Mouse (Mus musculus) CH12.LX (cell line): Measurements from ENCODE around the gene Sf1. TPM values are rescaled to one million over a fixed set of nuclear protein-coding genes. Genes with fewer than 3 reads are reported as not detected.

Experiments
- DNase-seq: peaks from one replicate; pipeline ENCODE4 v3.0.0-alpha.2; 2013; ENCODE audit errors: extremely low read depth
- H3K27ac ChIP-seq: 2 replicates; pipeline ENCODE4 v1.5.1; 2012; ENCODE audit warnings: low read depth, mild to moderate bottlenecking, control low read depth, moderate library complexity; ENCODE audit not compliant: insufficient read depth
- H3K27me3 ChIP-seq: replicated peaks from 2 replicates; pipeline ENCODE3; 2012; ENCODE audit warnings: inconsistent platforms
- H3K36me3 ChIP-seq, 2 experiments: replicated peaks in 1 of 2; 2 replicates each; pipeline versions ENCODE3 to v1.6.1; 2012; ENCODE audit warnings: inconsistent platforms in 1 of 2, low read length in 1 of 2, mild to moderate bottlenecking in 1 of 2, mixed read lengths in 1 of 2, moderate library complexity in 1 of 2; ENCODE audit not compliant: control insufficient read depth in 1 of 2, insufficient read depth in 1 of 2
- H3K4me1 ChIP-seq, 2 experiments: 2 replicates each; pipeline ENCODE4 v1.6.1; 2012; ENCODE audit warnings: inconsistent platforms in 1 of 2, moderate library complexity in 1 of 2; ENCODE audit not compliant: insufficient read depth in 2 of 2, control insufficient read depth in 1 of 2
- H3K4me2 ChIP-seq: 2 replicates; pipeline ENCODE4 v1.6.1; 2012; ENCODE audit warnings: low read depth, mild to moderate bottlenecking, control low read depth; ENCODE audit not compliant: poor library complexity, insufficient read depth, severe bottlenecking
- H3K4me3 ChIP-seq, 3 experiments: fragments of 150-350 bp in 1 of 3; sonication (generic) in 1 of 3; replicated peaks in 1 of 3; 2 replicates each; pipeline versions ENCODE3 to v1.5.1; 2011 to 2012; ENCODE audit warnings: low read depth in 2 of 3, low read length in 2 of 3, mild to moderate bottlenecking in 2 of 3, moderate library complexity in 2 of 3, control low read depth in 1 of 3, improper control_type of control experiment in 1 of 3, inconsistent platforms in 1 of 3, mixed read lengths in 1 of 3; ENCODE audit not compliant: poor library complexity in 1 of 3
- H3K79me2 ChIP-seq: replicated peaks from 2 replicates; pipeline ENCODE4 v1.6.1; 2012; ENCODE audit warnings: mild to moderate bottlenecking, moderate library complexity; ENCODE audit not compliant: control insufficient read depth, poor library complexity, insufficient read depth, severe bottlenecking; ENCODE audit errors: extremely low read depth
- H3K9ac ChIP-seq: 2 replicates; pipeline ENCODE4 v1.6.1; 2012; ENCODE audit warnings: low read depth, mild to moderate bottlenecking, control low read depth, moderate library complexity; ENCODE audit not compliant: insufficient read depth
- H3K9me3 ChIP-seq: replicated peaks from 2 replicates; pipeline ENCODE3; 2012; ENCODE audit warnings: low read length, inconsistent platforms, mixed read lengths
- BHLHE40 ChIP-seq: IDR thresholded peaks from 2 replicates; pipeline ENCODE4 v1.6.1; 2011; ENCODE audit warnings: mild to moderate bottlenecking, low read depth, low read length, improper control_type of control experiment
- CHD1 ChIP-seq: IDR thresholded peaks from 2 replicates; pipeline ENCODE4 v1.6.1; 2012; ENCODE audit warnings: low read depth, low read length, improper control_type of control experiment, inconsistent platforms
- CHD2 ChIP-seq: IDR thresholded peaks from 2 replicates; pipeline ENCODE4 v1.6.1; 2011; ENCODE audit warnings: low read length, improper control_type of control experiment
- CTCF ChIP-seq, 2 experiments: IDR thresholded peaks in 1 of 2; conservative IDR thresholded peaks in 1 of 2; 2 replicates each; pipeline ENCODE4 v1.5.1; 2011 to 2012; ENCODE audit warnings: low read depth in 2 of 2, low read length in 2 of 2, improper control_type of control experiment in 1 of 2, inconsistent platforms in 1 of 2, mild to moderate bottlenecking in 1 of 2, moderate library complexity in 1 of 2
- E2F4 ChIP-seq: IDR thresholded peaks from 2 replicates; pipeline ENCODE4 v1.6.1; 2011; ENCODE audit warnings: low read depth, low read length, improper control_type of control experiment; ENCODE audit not compliant: insufficient replicate concordance
- ELF1 ChIP-seq: IDR thresholded peaks from 2 replicates; pipeline ENCODE4 v1.6.1; 2014; ENCODE audit warnings: low read depth, mild to moderate bottlenecking, inconsistent platforms, low read length, improper control_type of control experiment
- EP300 ChIP-seq: IDR thresholded peaks from 2 replicates; pipeline ENCODE4 v1.6.1; 2011; ENCODE audit warnings: low read length, improper control_type of control experiment
- ETS1 ChIP-seq: conservative IDR thresholded peaks from 2 replicates; pipeline ENCODE4 v1.6.1; 2012; ENCODE audit warnings: low read depth, mild to moderate bottlenecking, inconsistent platforms, low read length, improper control_type of control experiment, moderate library complexity
- GABPA ChIP-seq: IDR thresholded peaks from 2 replicates; pipeline ENCODE4 v1.6.1; 2012; ENCODE audit warnings: low read depth, low read length, improper control_type of control experiment, inconsistent platforms; ENCODE audit not compliant: insufficient replicate concordance
- HCFC1 ChIP-seq: IDR thresholded peaks from 2 replicates; pipeline ENCODE4 v1.6.1; 2012; ENCODE audit warnings: low read depth, mild to moderate bottlenecking, inconsistent platforms, low read length, improper control_type of control experiment
- IRF4 ChIP-seq: IDR thresholded peaks from 2 replicates; pipeline ENCODE4 v1.6.1; 2014; ENCODE audit warnings: low read depth, mild to moderate bottlenecking, inconsistent platforms, low read length, improper control_type of control experiment
- JUN ChIP-seq: IDR thresholded peaks from 2 replicates; pipeline ENCODE4 v1.6.1; 2011; ENCODE audit warnings: low read depth, mild to moderate bottlenecking, low read length, improper control_type of control experiment, moderate library complexity; ENCODE audit not compliant: insufficient read depth
- JUND ChIP-seq: conservative IDR thresholded peaks from 2 replicates; pipeline ENCODE4 v1.6.1; 2011; ENCODE audit warnings: low read depth, low read length, improper control_type of control experiment
- KAT2A ChIP-seq: IDR thresholded peaks from 2 replicates; pipeline ENCODE4 v1.6.1; 2012; ENCODE audit warnings: low read length, improper control_type of control experiment, inconsistent platforms; ENCODE audit not compliant: insufficient replicate concordance
- MAFK ChIP-seq: IDR thresholded peaks from 2 replicates; pipeline ENCODE4 v1.6.1; 2011; ENCODE audit warnings: low read length, improper control_type of control experiment; ENCODE audit not compliant: insufficient replicate concordance
- MAX ChIP-seq: IDR thresholded peaks from 2 replicates; pipeline ENCODE4 v1.6.1; 2011; ENCODE audit warnings: low read length, improper control_type of control experiment
- MAZ ChIP-seq: IDR thresholded peaks from 2 replicates; pipeline ENCODE4 v1.6.1; 2012; ENCODE audit warnings: low read depth, mild to moderate bottlenecking, inconsistent platforms, low read length, improper control_type of control experiment, moderate library complexity
- MEF2A ChIP-seq: IDR thresholded peaks from 2 replicates; pipeline ENCODE4 v1.6.1; 2014; ENCODE audit warnings: low read depth, mild to moderate bottlenecking, inconsistent platforms, low read length, improper control_type of control experiment, borderline replicate concordance
- MXI1 ChIP-seq: IDR thresholded peaks from 2 replicates; pipeline ENCODE4 v1.6.1; 2011; ENCODE audit warnings: mild to moderate bottlenecking, low read depth, low read length, improper control_type of control experiment
- MYC ChIP-seq: IDR thresholded peaks from 2 replicates; pipeline ENCODE4 v1.6.1; 2011; ENCODE audit warnings: low read depth, mild to moderate bottlenecking, improper control_type of control experiment, low read length
- NELFE ChIP-seq: IDR thresholded peaks from 2 replicates; pipeline ENCODE4 v1.6.1; 2011; ENCODE audit warnings: low read depth, low read length, improper control_type of control experiment
- NRF1 ChIP-seq: IDR thresholded peaks from 2 replicates; pipeline ENCODE4 v1.6.1; 2014; ENCODE audit warnings: low read depth, mild to moderate bottlenecking, inconsistent platforms, low read length, improper control_type of control experiment, moderate library complexity
- PAX5 ChIP-seq: IDR thresholded peaks from 2 replicates; pipeline ENCODE4 v1.6.1; 2012; ENCODE audit warnings: low read length, inconsistent platforms, mixed read lengths
- POLR2A ChIP-seq: IDR thresholded peaks from 2 replicates; pipeline ENCODE4 v1.6.1; 2011; ENCODE audit warnings: low read depth, mild to moderate bottlenecking, improper control_type of control experiment, low read length
- POLR2AphosphoS2 ChIP-seq: IDR thresholded peaks from 2 replicates; pipeline ENCODE4 v1.6.1; 2011; ENCODE audit warnings: low read depth, low read length, improper control_type of control experiment
- RAD21 ChIP-seq: IDR thresholded peaks from 2 replicates; pipeline ENCODE4 v1.6.1; 2011; ENCODE audit warnings: low read depth, mild to moderate bottlenecking, low read length, improper control_type of control experiment, moderate library complexity
- RCOR1 ChIP-seq: conservative IDR thresholded peaks from 2 replicates; pipeline ENCODE4 v1.6.1; 2012; ENCODE audit warnings: low read depth, mild to moderate bottlenecking, inconsistent platforms, low read length, improper control_type of control experiment
- SIN3A ChIP-seq: IDR thresholded peaks from 2 replicates; pipeline ENCODE4 v1.6.1; 2012; ENCODE audit warnings: low read length, improper control_type of control experiment, inconsistent platforms
- SMC3 ChIP-seq: IDR thresholded peaks from 2 replicates; pipeline ENCODE4 v1.6.1; 2011; ENCODE audit warnings: low read depth, low read length, improper control_type of control experiment
- TBP ChIP-seq: conservative IDR thresholded peaks from 2 replicates; pipeline ENCODE4 v1.6.1; 2011; ENCODE audit warnings: low read depth, low read length, improper control_type of control experiment
- TCF12 ChIP-seq: IDR thresholded peaks from 2 replicates; pipeline ENCODE4 v1.6.1; 2014; ENCODE audit warnings: low read depth, mild to moderate bottlenecking, inconsistent platforms, low read length, improper control_type of control experiment
- UBTF ChIP-seq: IDR thresholded peaks from 2 replicates; pipeline ENCODE4 v1.6.1; 2012; ENCODE audit warnings: low read depth, mild to moderate bottlenecking, inconsistent platforms, low read length, improper control_type of control experiment, moderate library complexity
- USF1 ChIP-seq: IDR thresholded peaks from 2 replicates; pipeline ENCODE4 v1.6.1; 2014; ENCODE audit warnings: low read depth, mild to moderate bottlenecking, inconsistent platforms, low read length, improper control_type of control experiment
- USF2 ChIP-seq: conservative IDR thresholded peaks from 2 replicates; pipeline ENCODE4 v1.6.1; 2011; ENCODE audit warnings: low read depth, low read length, improper control_type of control experiment
- ZC3H11A ChIP-seq: IDR thresholded peaks from 2 replicates; pipeline ENCODE4 v1.6.1; 2012; ENCODE audit warnings: low read depth, mild to moderate bottlenecking, inconsistent platforms, low read length, improper control_type of control experiment
- ZKSCAN1 ChIP-seq: IDR thresholded peaks from 2 replicates; pipeline ENCODE4 v1.6.1; 2012; ENCODE audit warnings: low read depth, inconsistent platforms, low read length, improper control_type of control experiment, borderline replicate concordance
- ZMIZ1 ChIP-seq: IDR thresholded peaks from 2 replicates; pipeline ENCODE4 v1.6.1; 2012; ENCODE audit warnings: low read depth, mild to moderate bottlenecking, inconsistent platforms, low read length, improper control_type of control experiment
- ZNF384 ChIP-seq: IDR thresholded peaks from 2 replicates; pipeline ENCODE4 v1.6.1; 2012; ENCODE audit warnings: low read depth, low read length, improper control_type of control experiment, inconsistent platforms
- dilution Hi-C: fragments of 300-500 bp; cut with MboI; formaldehyde crosslinking; loops from 2 replicates; pipeline ENCODE4 v1.14.3; 2020; ENCODE audit warnings: low sequenced_read_pairs; ENCODE audit not compliant: extremely low pct_unique_long_range_greater_than_20kb, extremely low pct_ligation_motif_present
- in situ Hi-C: fragments of 300-500 bp; cut with MboI; formaldehyde crosslinking; loops from 3 replicates; pipeline ENCODE4 v1.14.3; 2019; ENCODE audit warnings: low sequenced_read_pairs, low pct_ligation_motif_present, low pct_unique_long_range_greater_than_20kb, mixed read lengths
- polyA plus RNA-seq: library from polyadenylated mRNA; unstranded; fragments of >175 nt; gene quantifications from 2 replicates; pipeline ENCODE4 v1.2.1, GENCODE M21; 2012; ENCODE audit warnings: low read depth; ENCODE audit not compliant: insufficient read length
- total RNA-seq, 2 experiments: library from RNA; depleted of rRNA; stranded (reverse); fragments of 300-350 nt in 1 of 2; fragments of >200 nt in 1 of 2; gene quantifications; 2 replicates each; pipeline ENCODE4 v1.2.3; 2012 to 2014

Sf1 gene
- total and polyA plus RNA-seq, 3 experiments: 54.5 to 251 (median 70.4) TPM

GRCm38 (mm10) chr19:6334673-6335457, 28.6 kb upstream of the Sf1 start, which contains the start of gene Men1:
Men1 (plus strand) TSS chr19:6334979.
- in situ Hi-C loops: no loop called here
- Histone ChIP-seq H3K4me3 (peak within 1 kb of the TSS; percentile 78 to 87 (median 79)), H3K4me2 (peak within 1 kb of the TSS; percentile 85)
- TF ChIP-seq RAD21 (no peak; the same call in none of the 2 replicates), NELFE (peak; percentile 68), UBTF (no peak), POLR2A (peak; percentile 67), CHD1 (peak; percentile 16; the same call in 1 of the 2 replicates), POLR2AphosphoS2 (no peak; the same call in 1 of the 2 replicates), MAZ (peak; percentile 79; the same call in 1 of the 2 replicates), MYC (no peak; the same call in 1 of the 2 replicates), RCOR1 (no peak), IRF4 (no peak), JUN (no peak), JUND (no peak), CTCF (conservative IDR thresholded peaks at IDR 0.05 in 1 of 2, IDR thresholded peaks at IDR 0.05 in 1 of 2; ENCODE audit: low read depth in 2 of 2, low read length in 2 of 2) (peak in 1 of 2 experiments; percentile 38; a peak in 2 of 4 replicates), HCFC1 (peak; percentile 97), KAT2A (peak; percentile 93; the same call in 1 of the 2 replicates), MAX (no peak), PAX5 (no peak), MXI1 (0 out of 2 replicates have a peak, but pooled peaks have one; percentile 66), NRF1 (peak; percentile 59), SIN3A (0 out of 2 replicates have a peak, but pooled peaks have one; percentile 72), E2F4 (peak; percentile 84; the same call in 1 of the 2 replicates), GABPA (peak; percentile 27; the same call in 1 of the 2 replicates), TCF12 (peak; percentile 56; the same call in 1 of the 2 replicates), MAFK (no peak), USF2 (no peak), MEF2A (peak; percentile 61; the same call in 1 of the 2 replicates), ETS1 (no peak), EP300 (no peak), SMC3 (no peak), ELF1 (peak; percentile 73), CHD2 (peak; percentile 43; the same call in 1 of the 2 replicates), ZMIZ1 (peak; percentile 84), ZC3H11A (no peak), ZNF384 (no peak), ZKSCAN1 (no peak), BHLHE40 (no peak), USF1 (no peak), TBP (peak; percentile 78; the same call in 1 of the 2 replicates)
- TF ChIP-seq, all 38 proteins: peak for 18
- H3K9ac ChIP-seq: peak within 1 kb of the TSS; percentile 76
- no peaks in the 10 kb centered on the region for H3K27me3 ChIP-seq
- dilution Hi-C loops: no loop called here
- peak; percentile 96 for DNase-seq
- peaks cover 27 to 32% of the 10 kb centered on the region in 2 experiments for H3K36me3 ChIP-seq
- H3K79me2 ChIP-seq: peaks cover 22% of the 10 kb centered on the region
- peaks cover 35 to 68% of the 10 kb centered on the region in 2 experiments for H3K4me1 ChIP-seq
- peak within 1 kb of the TSS; percentile 40; the same call in 1 of the 2 replicates for H3K27ac ChIP-seq
- no peaks in the 10 kb centered on the region for H3K9me3 ChIP-seq
